Mouse (Mus musculus): ENCODE data around the gene Dguok.

GRCm38 (mm10) chr6:83536795-83537059, 30.0 kb upstream of the Dguok start:
- TF ChIP-seq GATA1 (IDR thresholded peaks at IDR 0.05; ENCODE audit: low read length) = no peak
- TF ChIP-seq TAL1 (IDR thresholded peaks at IDR 0.05; ENCODE audit: low read length) = no peak
